Mouse (Mus musculus): ENCODE measurements around the gene Unc13d.
"Not testable (repeated sequence)": the region's sequence is repeated elsewhere in the genome, so short reads cannot be mapped to it uniquely, and the experiment has no call there.

The Unc13d gene

GRCm38 (mm10) chr11:116077446-116078204 is at the start of gene Unc13d:
Gene Unc13d, minus strand, starts transcription at chr11:116077961.
- no peak for DNase-seq (ENCODE audit: extremely low spot score)

GRCm38 (mm10) chr11:116126261-116126660 is 48.5 kb upstream of the Unc13d start:
- no peak for DNase-seq (ENCODE audit: extremely low spot score)

GRCm38 (mm10) chr11:116121731-116122245 is 44.0 kb upstream of the Unc13d start:
- DNase-seq (ENCODE audit: extremely low spot score) = not testable (repeated sequence)

- DNase-seq (ENCODE audit: extremely low spot score) = no peak
Observed at GRCm38 (mm10) chr11:116117819-116118218, 40.1 kb upstream of the Unc13d start.

- DNase-seq (ENCODE audit: extremely low spot score) = no peak
Observed at GRCm38 (mm10) chr11:116117241-116117640, 39.5 kb upstream of the Unc13d start.

GRCm38 (mm10) chr11:116111611-116112203 is 33.9 kb upstream of the Unc13d start:
- DNase-seq (ENCODE audit: extremely low spot score) = no peak

GRCm38 (mm10) chr11:116111067-116111466 is 33.3 kb upstream of the Unc13d start:
- no peak for DNase-seq (ENCODE audit: extremely low spot score)

- no peak for DNase-seq (ENCODE audit: extremely low spot score)
Observed at GRCm38 (mm10) chr11:116110540-116110939, 32.8 kb upstream of the Unc13d start.

GRCm38 (mm10) chr11:116110131-116110530 is 32.4 kb upstream of the Unc13d start:
- no peak for DNase-seq (ENCODE audit: extremely low spot score)

GRCm38 (mm10) chr11:116109441-116110081 is 31.8 kb upstream of the Unc13d start:
- no peak for DNase-seq (ENCODE audit: extremely low spot score)

GRCm38 (mm10) chr11:116108464-116109137 is 30.8 kb upstream of the Unc13d start:
- no peak for DNase-seq (ENCODE audit: extremely low spot score)

- no peak for DNase-seq (ENCODE audit: extremely low spot score)
Observed at GRCm38 (mm10) chr11:116107777-116108285, 30.1 kb upstream of the Unc13d start.

- peak; percentile 34 for DNase-seq (ENCODE audit: extremely low spot score)
Observed at GRCm38 (mm10) chr11:116106963-116107776, 29.4 kb upstream of the Unc13d start.

GRCm38 (mm10) chr11:116106154-116106962 is 28.6 kb upstream of the Unc13d start:
- peak; percentile 47 for DNase-seq (ENCODE audit: extremely low spot score)

- DNase-seq (ENCODE audit: extremely low spot score) = no peak
Observed at GRCm38 (mm10) chr11:116105065-116105464, 27.3 kb upstream of the Unc13d start.

- DNase-seq (ENCODE audit: extremely low spot score) = peak; percentile 72
Observed at GRCm38 (mm10) chr11:116104006-116104646, 26.4 kb upstream of the Unc13d start.

GRCm38 (mm10) chr11:116103572-116103971 is 25.8 kb upstream of the Unc13d start:
- no peak for DNase-seq (ENCODE audit: extremely low spot score)

- DNase-seq (ENCODE audit: extremely low spot score) = no peak
Observed at GRCm38 (mm10) chr11:116102472-116102871, 24.7 kb upstream of the Unc13d start.

GRCm38 (mm10) chr11:116101931-116102381 is 24.2 kb upstream of the Unc13d start:
- DNase-seq (ENCODE audit: extremely low spot score) = peak; percentile 38

All from embryo, embryonic 9.5 days (tissue).